Mouse (Mus musculus): ENCODE data around the gene Gm21094. TPM values are rescaled to one million over a fixed set of nuclear protein-coding genes. Genes with fewer than 3 reads are reported as not detected.
"Not testable (repeated sequence)": the region's sequence is repeated elsewhere in the genome, so short reads cannot be mapped to it uniquely, and the experiment has no call there.

Gene Gm21094
- not detected for polyA plus RNA-seq (2017; shearing (Covaris generic))

DNA sequence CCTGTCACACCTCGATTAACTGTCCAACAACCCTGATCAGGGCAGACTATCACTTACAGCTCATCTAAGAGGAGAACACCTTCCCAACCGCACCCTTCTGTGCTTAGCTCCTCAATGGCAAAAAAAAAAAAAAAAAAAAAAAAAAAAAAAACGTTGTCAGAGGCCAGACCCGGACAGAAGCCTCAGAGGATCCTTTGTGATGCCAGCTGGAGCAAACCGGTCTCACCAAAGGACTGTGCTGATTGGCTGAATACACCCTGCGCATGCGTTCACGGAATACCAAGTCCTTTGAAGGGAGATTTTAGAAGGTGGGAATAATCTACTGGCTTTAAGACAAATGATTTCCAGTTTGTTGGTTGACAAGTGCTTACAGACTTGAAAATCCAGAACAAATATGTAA, at the start of gene Gm21094:
Gene Gm21094, minus strand, starts transcription at position 101 of the 400 bp plus-strand sequence.
- not testable (repeated sequence) for ATAC-seq

Data from inflammation-experienced regulatory T-cells, adult 6 months (primary cell).